Mouse (Mus musculus): ENCODE measurements around the gene Grtp1. TPM values are rescaled to one million over a fixed set of nuclear protein-coding genes. Genes with fewer than 3 reads are reported as not detected.

Gene Grtp1
- polyA plus RNA-seq, 1 experiment: 71.2 TPM

DNA sequence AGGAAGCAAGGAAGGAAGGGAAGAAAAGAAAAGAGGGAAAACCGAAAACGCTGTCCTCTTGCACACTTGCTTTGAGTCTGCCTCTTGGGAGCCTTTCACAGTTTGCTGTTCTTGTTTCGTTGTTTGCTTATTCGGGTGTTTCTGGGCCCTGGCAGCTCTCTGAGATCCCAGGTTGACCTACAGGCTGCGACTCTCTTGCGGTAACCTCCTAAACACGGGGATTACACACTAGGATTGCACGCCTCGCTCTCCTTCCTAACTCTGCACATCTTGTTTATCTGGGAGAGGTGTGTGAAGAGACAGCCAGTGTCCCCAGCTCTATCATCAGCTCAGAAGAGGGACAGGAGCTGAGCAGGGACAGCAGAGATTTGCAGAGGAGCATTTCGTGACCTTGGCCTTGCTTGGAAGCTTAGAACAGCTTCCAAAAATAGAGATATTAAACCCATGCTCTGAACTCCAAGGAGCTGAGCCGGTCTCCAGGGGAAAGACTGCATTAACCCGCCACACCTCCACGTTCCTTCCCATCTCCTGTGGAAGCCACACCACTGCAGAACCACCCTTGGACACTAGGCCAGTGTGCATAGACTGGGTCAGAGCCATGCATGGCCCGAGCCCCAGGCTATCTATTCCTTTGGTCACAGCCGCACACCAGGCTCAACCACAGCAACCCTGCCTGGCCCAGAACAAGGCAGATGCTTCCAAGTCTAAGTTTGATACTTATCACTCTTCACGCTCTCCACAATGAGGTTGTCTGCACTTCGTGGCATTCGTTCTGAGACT lies 19.3 kb downstream of the Grtp1 start:
- Histone ChIP-seq H3K27ac (ENCODE audit: insufficient read depth, low read depth, low read length) (no peak overlapping the region), H3K4me1 (ENCODE audit: control insufficient read depth, insufficient read depth, low read length) (0 out of 2 replicates have a peak, but pooled peaks cover 3% of the 10 kb centered on the region), H3K36me3 (ENCODE audit: control insufficient read depth, insufficient read depth, low read length) (no peaks in the 10 kb centered on the region; the same call in 1 of the 2 replicates), H3K4me3 (ENCODE audit: insufficient read depth, low read depth, low read length) (no peak overlapping the region), H3K27me3 (replicated peaks; ENCODE audit: control insufficient read depth, insufficient read depth, low read length) (no peaks in the 10 kb centered on the region)
- TF ChIP-seq POLR2A (IDR thresholded peaks at IDR 0.05; ENCODE audit: low read depth, low read length) (no peak), CTCF (conservative IDR thresholded peaks at IDR 0.05; ENCODE audit: insufficient read depth, insufficient read length, low read depth, low read length) (no peak)
- DNase-seq: no peak
- 72% methylated on average over 18 of the region's 18 CpGs for WGBS

DNA sequence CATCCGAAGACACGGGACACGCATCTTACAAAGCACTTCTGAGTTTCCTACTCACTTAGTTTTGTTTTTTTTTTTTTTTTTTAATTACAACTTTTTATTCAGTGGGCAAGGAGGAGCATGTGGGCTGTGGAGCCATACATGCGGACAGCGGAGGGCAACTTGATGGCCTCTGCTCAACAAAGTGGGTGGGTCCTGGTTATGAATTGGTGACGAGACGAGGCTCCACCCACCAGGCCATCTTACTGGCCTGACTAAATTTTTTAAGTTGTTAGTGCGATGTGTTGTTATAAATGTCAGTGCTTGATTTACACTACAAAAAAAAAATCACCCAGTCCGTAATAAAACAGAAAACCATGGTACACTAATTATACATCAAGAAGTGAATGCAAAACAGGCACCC lies 20.0 kb downstream of the Grtp1 start:
- H3K4me3 ChIP-seq (ENCODE audit: insufficient read depth, low read depth, low read length): no peak overlapping the region
- WGBS: 54% methylated on average over 9 of the region's 9 CpGs
- TF ChIP-seq CTCF (conservative IDR thresholded peaks at IDR 0.05; ENCODE audit: insufficient read depth, insufficient read length, low read depth, low read length) (no peak), POLR2A (IDR thresholded peaks at IDR 0.05; ENCODE audit: low read depth, low read length) (no peak)
- H3K27me3 ChIP-seq (replicated peaks; ENCODE audit: control insufficient read depth, insufficient read depth, low read length): no peaks in the 10 kb centered on the region
- H3K4me1 ChIP-seq (ENCODE audit: control insufficient read depth, insufficient read depth, low read length): 0 out of 2 replicates have a peak, but pooled peaks cover 3% of the 10 kb centered on the region
- peaks cover 2% of the 10 kb centered on the region; the same call in 1 of the 2 replicates for H3K36me3 ChIP-seq (ENCODE audit: control insufficient read depth, insufficient read depth, low read length)
- DNase-seq: peak; percentile 46
- H3K27ac ChIP-seq (ENCODE audit: insufficient read depth, low read depth, low read length): no peak overlapping the region

DNA sequence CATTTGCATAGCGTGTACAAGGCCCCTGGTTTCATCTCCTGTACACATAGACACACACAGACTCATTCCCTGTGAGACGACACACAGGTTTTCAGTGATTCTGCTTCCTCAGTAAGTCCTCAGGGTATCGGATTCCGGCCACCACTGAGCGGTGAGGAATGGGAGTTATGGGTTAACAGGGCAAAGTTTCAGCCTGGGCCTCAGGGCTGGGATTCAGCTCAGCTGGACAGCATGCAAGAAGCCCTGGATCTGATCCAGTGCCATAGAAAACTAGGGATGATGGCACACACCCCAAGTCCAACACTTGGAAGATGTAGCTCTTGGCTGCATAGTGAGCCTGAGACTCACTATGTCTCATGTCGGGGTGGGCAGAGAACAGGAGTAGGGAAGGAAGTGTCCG lies 20.5 kb downstream of the Grtp1 start:
- no peak overlapping the region for H3K4me3 ChIP-seq (ENCODE audit: insufficient read depth, low read depth, low read length)
- TF ChIP-seq POLR2A (IDR thresholded peaks at IDR 0.05; ENCODE audit: low read depth, low read length) (no peak), CTCF (conservative IDR thresholded peaks at IDR 0.05; ENCODE audit: insufficient read depth, insufficient read length, low read depth, low read length) (no peak)
- H3K27ac ChIP-seq (ENCODE audit: insufficient read depth, low read depth, low read length): no peak overlapping the region
- peaks cover 2% of the 10 kb centered on the region; the same call in 1 of the 2 replicates for H3K36me3 ChIP-seq (ENCODE audit: control insufficient read depth, insufficient read depth, low read length)
- 45% methylated on average over 7 of the region's 7 CpGs for whole genome bisulfite sequencing
- no peaks in the 10 kb centered on the region for H3K27me3 ChIP-seq (replicated peaks; ENCODE audit: control insufficient read depth, insufficient read depth, low read length)
- peaks cover 3% of the 10 kb centered on the region; the same call in 1 of the 2 replicates for H3K4me1 ChIP-seq (ENCODE audit: control insufficient read depth, insufficient read depth, low read length)
- DNase-seq: no peak

DNA sequence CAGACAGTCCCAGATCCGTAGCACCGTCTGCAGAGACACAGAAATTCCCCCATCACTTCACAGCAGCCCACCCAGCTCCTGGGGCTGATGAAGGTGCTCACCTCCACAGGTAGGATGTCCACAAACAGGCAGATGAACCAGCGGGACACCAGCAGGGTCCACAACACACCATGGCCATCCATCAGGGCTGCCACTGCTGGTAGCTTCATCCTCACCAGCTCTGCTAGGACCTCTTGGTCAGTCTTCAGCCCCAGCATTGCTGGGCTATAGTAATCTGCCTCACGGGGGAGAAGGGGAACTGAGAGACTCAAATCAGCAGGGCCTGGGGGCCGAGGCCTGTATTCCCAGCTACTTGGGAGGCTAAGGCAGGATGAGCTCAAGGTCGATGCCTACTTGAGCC lies 20.9 kb downstream of the Grtp1 start:
- no peak for TF ChIP-seq POLR2A (IDR thresholded peaks at IDR 0.05; ENCODE audit: low read depth, low read length)
- no peak for TF ChIP-seq CTCF (conservative IDR thresholded peaks at IDR 0.05; ENCODE audit: insufficient read depth, insufficient read length, low read depth, low read length)
- H3K27ac ChIP-seq (ENCODE audit: insufficient read depth, low read depth, low read length): no peak overlapping the region
- 73% methylated on average over 6 of the region's 6 CpGs for WGBS
- DNase-seq: no peak
- peaks cover 2% of the 10 kb centered on the region; the same call in 1 of the 2 replicates for H3K36me3 ChIP-seq (ENCODE audit: control insufficient read depth, insufficient read depth, low read length)
- no peak overlapping the region for H3K4me3 ChIP-seq (ENCODE audit: insufficient read depth, low read depth, low read length)
- no peaks in the 10 kb centered on the region for H3K27me3 ChIP-seq (replicated peaks; ENCODE audit: control insufficient read depth, insufficient read depth, low read length)
- peaks cover 3% of the 10 kb centered on the region; the same call in 1 of the 2 replicates for H3K4me1 ChIP-seq (ENCODE audit: control insufficient read depth, insufficient read depth, low read length)

DNA sequence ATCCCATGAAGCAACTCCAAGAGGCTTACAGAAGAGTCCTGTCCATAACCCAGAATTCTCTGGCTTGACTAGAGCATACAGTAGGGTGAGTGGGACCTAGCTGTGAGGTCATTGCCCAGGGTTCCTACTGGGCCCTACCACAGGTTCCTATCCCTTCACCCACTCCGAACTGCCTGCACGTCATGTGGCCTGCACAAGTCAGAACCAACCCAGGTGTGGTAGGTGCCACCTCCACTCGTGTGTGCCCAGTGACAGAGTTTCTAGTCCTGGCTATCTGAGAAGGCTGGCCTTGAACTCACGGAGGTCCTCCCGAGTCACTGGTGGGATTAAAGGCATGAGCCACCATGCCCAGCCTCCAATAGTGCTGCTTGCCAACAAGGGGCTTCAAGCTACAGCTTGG lies 22.3 kb downstream of the Grtp1 start:
- peaks cover 5% of the 10 kb centered on the region; the same call in 1 of the 2 replicates for H3K36me3 ChIP-seq (ENCODE audit: control insufficient read depth, insufficient read depth, low read length)
- DNase-seq: no peak
- H3K27me3 ChIP-seq (replicated peaks; ENCODE audit: control insufficient read depth, insufficient read depth, low read length): no peaks in the 10 kb centered on the region
- TF ChIP-seq CTCF (conservative IDR thresholded peaks at IDR 0.05; ENCODE audit: insufficient read depth, insufficient read length, low read depth, low read length) (no peak), POLR2A (IDR thresholded peaks at IDR 0.05; ENCODE audit: low read depth, low read length) (no peak)
- 87% methylated on average over 5 of the region's 5 CpGs for WGBS
- H3K4me1 ChIP-seq (ENCODE audit: control insufficient read depth, insufficient read depth, low read length): peaks cover 5% of the 10 kb centered on the region; the same call in 1 of the 2 replicates
- no peak overlapping the region for H3K27ac ChIP-seq (ENCODE audit: insufficient read depth, low read depth, low read length)
- no peak overlapping the region for H3K4me3 ChIP-seq (ENCODE audit: insufficient read depth, low read depth, low read length)

DNA sequence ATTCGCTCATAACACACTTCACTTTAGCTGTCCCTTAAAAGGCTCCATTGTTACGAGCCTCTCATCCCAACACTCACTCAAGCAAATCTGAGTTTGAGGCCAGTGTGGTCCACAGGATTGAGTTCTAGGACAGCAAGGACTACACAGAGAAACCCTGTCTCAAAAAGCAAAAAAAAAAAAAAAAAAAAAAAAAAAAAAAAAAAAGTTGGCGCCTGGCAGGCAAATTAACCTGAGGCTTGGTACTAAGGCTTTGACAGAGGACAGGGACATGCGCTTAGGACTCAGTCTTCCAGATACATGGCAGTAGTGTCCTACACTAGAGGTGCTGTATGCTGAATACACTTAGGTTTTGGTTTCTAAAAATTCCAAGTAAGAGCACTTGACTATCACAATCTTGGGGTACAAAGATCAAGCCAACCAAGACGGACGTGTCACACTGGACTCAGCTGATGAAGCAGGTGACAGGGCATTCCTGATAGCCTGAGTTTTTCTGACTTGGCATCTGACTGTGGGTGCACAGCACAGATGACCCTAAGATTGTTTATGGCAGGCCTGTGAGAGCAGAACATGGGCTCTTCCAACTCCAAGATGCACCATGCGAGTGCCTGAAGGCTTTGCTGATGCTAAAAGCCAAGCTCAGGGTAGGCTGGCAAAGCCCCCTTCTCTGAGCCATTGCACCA lies 23.1 kb downstream of the Grtp1 start:
- WGBS: 71% methylated on average over 7 of the region's 7 CpGs
- TF ChIP-seq CTCF (conservative IDR thresholded peaks at IDR 0.05; ENCODE audit: insufficient read depth, insufficient read length, low read depth, low read length): no peak
- TF ChIP-seq POLR2A (IDR thresholded peaks at IDR 0.05; ENCODE audit: low read depth, low read length): no peak
- Histone ChIP-seq H3K27ac (ENCODE audit: insufficient read depth, low read depth, low read length) (no peak overlapping the region), H3K36me3 (ENCODE audit: control insufficient read depth, insufficient read depth, low read length) (peaks cover 5% of the 10 kb centered on the region; the same call in 1 of the 2 replicates), H3K27me3 (replicated peaks; ENCODE audit: control insufficient read depth, insufficient read depth, low read length) (no peaks in the 10 kb centered on the region), H3K4me1 (ENCODE audit: control insufficient read depth, insufficient read depth, low read length) (peaks cover 5% of the 10 kb centered on the region; the same call in 1 of the 2 replicates), H3K4me3 (ENCODE audit: insufficient read depth, low read depth, low read length) (no peak overlapping the region)
- DNase-seq: no peak

DNA sequence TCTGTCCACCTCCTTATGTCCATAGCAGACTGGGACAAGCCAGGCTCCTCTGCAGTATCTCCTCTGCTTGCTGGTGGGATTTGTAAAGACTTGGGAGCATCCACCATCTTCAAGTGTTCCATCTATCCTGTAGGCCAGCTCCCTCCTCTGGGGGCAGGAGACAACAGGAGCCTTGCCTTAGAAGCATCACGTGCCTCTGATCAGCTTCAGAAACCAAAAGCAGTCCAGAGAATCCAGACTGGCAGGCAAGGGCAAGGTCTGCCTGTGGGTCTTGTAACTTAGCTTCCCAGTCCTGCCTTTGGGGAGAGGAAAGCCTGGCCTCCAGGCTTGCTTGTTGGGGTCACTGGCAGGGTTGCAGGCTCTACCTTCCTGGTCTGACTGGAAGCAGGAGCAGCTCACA lies 24.8 kb downstream of the Grtp1 start:
- H3K4me3 ChIP-seq (ENCODE audit: insufficient read depth, low read depth, low read length): no peak overlapping the region
- 63% methylated on average over 1 of the region's 1 CpGs for WGBS
- DNase-seq: peak; percentile 57
- no peak for TF ChIP-seq POLR2A (IDR thresholded peaks at IDR 0.05; ENCODE audit: low read depth, low read length)
- TF ChIP-seq CTCF (conservative IDR thresholded peaks at IDR 0.05; ENCODE audit: insufficient read depth, insufficient read length, low read depth, low read length): no peak
- H3K27ac ChIP-seq (ENCODE audit: insufficient read depth, low read depth, low read length): no peak overlapping the region
- peaks cover 5% of the 10 kb centered on the region; the same call in 1 of the 2 replicates for H3K4me1 ChIP-seq (ENCODE audit: control insufficient read depth, insufficient read depth, low read length)
- H3K36me3 ChIP-seq (ENCODE audit: control insufficient read depth, insufficient read depth, low read length): peaks cover 7% of the 10 kb centered on the region
- no peaks in the 10 kb centered on the region for H3K27me3 ChIP-seq (replicated peaks; ENCODE audit: control insufficient read depth, insufficient read depth, low read length)

Measured in kidney, adult 2 months (tissue).